Mouse (Mus musculus): ENCODE measurements around the gene Set.
A peak's percentile ranks its signal among the peaks of the same experiment; 100 is the strongest.

Set gene

GRCm38 (mm10) chr2:30091521-30091920 is 34.3 kb downstream of the Set start:
- DNase-seq (ENCODE audit: low read depth): no peak

- no peak for DNase-seq (ENCODE audit: low read depth)
Measured at GRCm38 (mm10) chr2:30092280-30092918, 35.2 kb downstream of the Set start.

GRCm38 (mm10) chr2:30093471-30094207 is 36.5 kb downstream of the Set start, which contains the start of gene Zdhhc12:
Gene Zdhhc12 (minus strand): TSS chr2:30093648.
- peak; percentile 99 for DNase-seq (ENCODE audit: low read depth)

DNA sequence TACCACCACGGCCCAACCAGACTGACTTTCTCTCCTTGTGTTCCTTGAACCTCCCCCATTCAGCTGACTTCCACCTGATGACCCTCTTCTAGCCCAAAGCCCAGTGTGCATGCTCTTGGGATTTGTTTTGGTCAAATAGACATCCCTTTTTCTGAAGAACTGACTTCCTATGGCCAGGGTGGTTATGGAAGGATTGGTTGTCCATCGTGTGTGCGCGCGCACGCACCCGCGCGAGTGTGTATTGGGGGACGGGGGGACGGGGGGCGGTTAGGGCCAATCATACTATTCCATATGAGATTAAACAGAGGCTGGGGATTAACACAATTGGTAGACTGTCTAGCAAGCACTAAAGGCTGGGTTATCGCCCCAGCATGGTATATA is 37.0 kb downstream of the Set start:
- no peak for DNase-seq (ENCODE audit: low read depth)

GRCm38 (mm10) chr2:30095882-30096527 is 38.8 kb downstream of the Set start:
- DNase-seq (ENCODE audit: low read depth): peak; percentile 74

DNA sequence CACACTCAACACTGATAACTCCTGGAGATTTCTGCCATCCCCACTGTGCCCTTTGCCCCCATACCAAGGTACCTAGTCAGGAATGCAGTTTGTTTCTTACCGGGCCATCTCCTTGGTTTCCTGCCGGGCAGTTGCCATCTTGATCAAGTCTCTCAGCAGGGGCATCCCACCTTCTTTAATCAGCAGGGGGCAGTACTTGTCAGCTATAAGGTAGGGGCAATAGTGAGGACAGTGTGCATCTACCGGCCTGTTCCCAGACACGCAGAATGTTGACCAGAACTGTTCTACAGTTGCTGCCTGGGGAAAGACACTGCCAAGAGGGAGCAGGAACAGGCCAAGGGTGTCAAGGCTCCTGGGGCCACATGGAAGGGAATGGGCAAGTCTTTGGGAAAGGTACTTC is 43.0 kb downstream of the Set start:
- no peak for DNase-seq (ENCODE audit: low read depth)

GRCm38 (mm10) chr2:30106364-30106763 is 49.2 kb downstream of the Set start:
- DNase-seq (ENCODE audit: low read depth): peak; percentile 77

GRCm38 (mm10) chr2:30107646-30108045 is 50.5 kb downstream of the Set start:
- DNase-seq (ENCODE audit: low read depth): no peak

DNA sequence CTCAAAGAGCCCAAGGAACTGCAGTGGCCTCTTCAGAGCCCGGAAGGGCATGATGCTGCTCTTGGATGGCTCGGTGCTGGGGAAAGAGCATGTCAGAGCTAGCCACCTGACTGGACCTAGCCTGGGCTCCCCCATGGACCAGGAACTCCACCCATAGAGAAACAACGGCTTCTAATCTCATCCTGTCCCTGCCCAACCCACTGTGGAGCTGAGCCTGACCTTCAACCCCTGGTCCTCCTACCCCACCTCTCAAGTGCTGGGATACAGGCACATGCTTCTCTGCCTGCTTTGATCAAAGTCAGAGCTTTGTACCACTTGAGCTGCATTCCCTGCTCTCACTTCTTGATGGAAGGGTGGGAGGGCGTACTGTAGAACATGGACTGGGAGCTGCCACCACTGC is 51.1 kb downstream of the Set start:
- no peak for DNase-seq (ENCODE audit: low read depth)

DNA sequence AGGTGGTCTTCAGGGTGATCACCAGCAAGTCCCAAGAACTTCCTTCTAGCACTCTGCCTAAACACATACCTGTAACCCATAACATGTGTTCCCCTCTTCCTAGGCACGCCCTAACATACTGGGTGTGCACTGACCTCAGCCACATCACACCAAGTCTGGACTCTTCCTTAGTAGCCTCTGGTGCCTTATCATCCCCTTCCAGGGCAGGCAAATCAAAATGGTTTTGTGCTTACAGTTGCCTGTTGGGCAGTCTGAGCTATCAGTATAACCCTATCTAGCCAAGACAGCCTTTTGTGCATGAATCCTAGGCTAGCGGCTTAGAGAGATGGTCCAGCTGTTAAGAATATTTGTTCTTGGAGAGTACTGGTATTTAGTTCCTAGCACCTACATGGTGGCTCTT is 54.3 kb downstream of the Set start:
- DNase-seq (ENCODE audit: low read depth): no peak

DNA sequence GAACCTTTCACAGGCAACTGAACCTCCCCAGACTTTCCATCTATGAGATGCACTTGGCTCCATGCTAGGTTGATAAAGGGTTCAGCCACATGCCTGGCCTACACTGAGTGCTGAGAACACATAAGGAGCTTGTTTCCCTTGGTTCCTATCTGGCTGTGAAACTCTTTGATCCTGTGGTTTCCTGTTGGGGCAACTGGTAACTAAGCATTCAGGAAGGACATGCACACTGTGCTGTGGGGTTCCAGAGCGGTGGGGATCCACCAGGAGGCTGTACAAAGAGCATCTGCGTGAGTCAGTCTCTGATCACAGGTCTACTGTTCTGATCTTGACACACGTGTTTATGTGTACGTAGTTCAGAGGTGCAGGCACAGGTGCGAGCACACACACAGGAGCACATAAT is 55.4 kb downstream of the Set start:
- DNase-seq (ENCODE audit: low read depth): peak; percentile 52

DNA sequence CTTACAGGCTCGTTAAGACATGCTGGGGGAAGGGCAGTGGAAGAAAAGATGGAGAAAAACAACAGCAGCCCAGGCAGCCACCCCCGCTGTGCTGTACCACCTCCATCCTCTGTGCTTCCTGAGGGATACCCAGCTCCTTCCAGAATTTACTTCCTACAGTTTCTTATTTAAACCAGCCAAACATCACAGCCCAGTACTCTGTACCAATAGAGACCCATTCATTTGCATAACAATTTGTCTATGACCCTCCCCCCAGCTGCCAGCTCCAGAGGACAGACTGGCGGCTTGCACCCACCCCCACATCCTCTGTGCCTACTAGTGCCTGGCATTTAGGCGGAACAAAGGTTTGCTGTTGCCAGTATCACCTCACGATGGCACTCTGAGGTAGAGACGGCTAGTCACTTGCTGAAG is 62.5 kb downstream of the Set start:
- peak; percentile 87 for DNase-seq (ENCODE audit: low read depth)

DNA sequence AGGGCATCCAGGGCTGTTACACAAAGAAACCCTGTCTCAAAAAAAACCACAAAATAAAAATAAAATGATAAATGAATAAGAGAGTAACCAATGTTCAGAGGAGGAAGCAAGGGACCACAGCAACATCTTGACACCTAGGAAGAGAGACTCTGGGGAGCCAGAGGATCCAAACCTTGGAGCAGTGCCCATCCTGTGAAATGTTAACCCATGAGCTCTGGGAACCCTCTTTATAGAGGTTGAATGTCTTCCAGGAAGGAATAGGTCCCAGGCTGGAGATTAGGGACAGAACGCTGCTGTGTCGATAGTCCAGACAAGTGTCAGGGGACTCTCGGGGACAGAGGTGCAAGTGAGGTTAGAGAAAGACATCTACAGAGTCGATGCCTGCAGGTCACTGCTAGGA is 63.1 kb downstream of the Set start:
- DNase-seq (ENCODE audit: low read depth): no peak

Measured in naive thymus-derived CD4-positive, alpha-beta T cell, adult 2 months (primary cell).